Comparison of ENCODE assay signal across 8 mouse cellular contexts in genomic region chr5:37162871-37163781, GRCm38 (mm10).
DNase-seq lines count a peak whose midpoint lies in the region; ATAC-seq lines count a peak whose summit lies in the region.

No protein-coding gene starts in this region.

- no peak overlapping the region for H3K27ac ChIP-seq in heart, embryonic 13.5 days (replicated peaks)
- H3K27ac ChIP-seq in liver, embryonic 15.5 days (replicated peaks): no peak overlapping the region

- no peaks in the 10 kb centered on the region for H3K9me3 ChIP-seq in heart, embryonic 13.5 days
- H3K9me3 ChIP-seq in liver, embryonic 15.5 days (replicated peaks): no peaks in the 10 kb centered on the region

- H3K27me3 ChIP-seq in heart, embryonic 13.5 days (replicated peaks): peaks cover 92% of the 10 kb centered on the region
- H3K27me3 ChIP-seq in liver, embryonic 15.5 days: peaks cover 47% of the 10 kb centered on the region

- peaks cover 8% of the 10 kb centered on the region; the same call in 1 of the 2 replicates for H3K4me1 ChIP-seq in heart, embryonic 13.5 days
- no peaks in the 10 kb centered on the region for H3K4me1 ChIP-seq in liver, embryonic 15.5 days (replicated peaks)

- DNase-seq in urinary bladder, adult 18-20 months (ENCODE audit: low spot score in 2 of 2): peak; percentile 17 to 44
- no peak for DNase-seq in urinary bladder, postnatal 10 days (ENCODE audit: low spot score)
- DNase-seq in layer of hippocampus, adult 11-12 months (ENCODE audit: low spot score): peak; percentile 84
- DNase-seq in ovary, postnatal 14 days (ENCODE audit: low spot score): peak; percentile 45
- DNase-seq in thymus, postnatal 25 days: peak; percentile 48

- no peaks in the 10 kb centered on the region for H3K36me3 ChIP-seq in heart, embryonic 13.5 days
- H3K36me3 ChIP-seq in liver, embryonic 15.5 days (replicated peaks): no peaks in the 10 kb centered on the region

- 6% methylated on average over 74 of the region's 75 CpGs for WGBS in heart, embryonic 13.5 days
- 7% methylated on average over 75 of the region's 75 CpGs for WGBS in liver, embryonic 15.5 days (ENCODE audit: insufficient replicate concordance)

- ATAC-seq in common myeloid progenitor, adult 5-6 weeks (replicated peaks; ENCODE audit: low read depth, poor library complexity, severe bottlenecking): peak; percentile 89
- ATAC-seq in heart, embryonic 13.5 days (ENCODE audit: extremely low read depth, insufficient number of reproducible peaks, low FRiP score, low TSS enrichment): no peak
- no peak for ATAC-seq in liver, embryonic 15.5 days (ENCODE audit: insufficient read depth)

- H3K4me3 ChIP-seq in heart, embryonic 13.5 days: peak overlapping the region; percentile 48
- H3K4me3 ChIP-seq in liver, embryonic 15.5 days (replicated peaks): no peak overlapping the region

- peak overlapping the region; percentile 71 for H3K4me2 ChIP-seq in heart, embryonic 13.5 days
- H3K4me2 ChIP-seq in liver, embryonic 15.5 days: peak overlapping the region; percentile 15; the same call in 1 of the 2 replicates

- peak overlapping the region; percentile 54; the same call in 1 of the 2 replicates for H3K9ac ChIP-seq in heart, embryonic 13.5 days
- no peak overlapping the region for H3K9ac ChIP-seq in liver, embryonic 15.5 days
